Mouse (Mus musculus) A20 (cell line): Measurements from ENCODE around the gene Sgms1.
"Not testable (repeated sequence)": the region's sequence is repeated elsewhere in the genome, so short reads cannot be mapped to it uniquely, and the experiment has no call there.

Experiments
- DNase-seq: peaks from one replicate; pipeline ENCODE4 v3.0.0-alpha.2; 2011; ENCODE audit warnings: low read depth, low spot score

The Sgms1 gene

DNA sequence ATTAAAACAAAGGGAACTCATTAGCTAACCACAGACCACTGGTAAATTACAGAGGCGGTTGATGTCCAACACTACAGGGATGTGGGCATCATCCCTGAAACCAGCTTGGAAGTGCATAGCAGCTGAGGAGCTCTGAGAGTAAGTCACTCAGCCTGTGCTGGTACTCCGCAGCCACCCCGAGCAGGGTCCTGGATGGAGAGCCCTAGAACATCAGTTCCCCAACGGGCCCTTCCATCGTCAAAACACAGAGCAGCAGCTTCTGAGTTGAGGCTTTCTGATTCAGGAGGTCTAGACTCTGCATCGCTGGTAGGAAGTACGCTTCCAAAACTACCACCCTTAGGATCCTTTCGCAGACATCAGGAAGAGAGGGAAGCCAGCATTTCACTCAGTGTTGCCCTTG, 5.8 kb downstream of the Sgms1 start:
- DNase-seq = no peak

DNA sequence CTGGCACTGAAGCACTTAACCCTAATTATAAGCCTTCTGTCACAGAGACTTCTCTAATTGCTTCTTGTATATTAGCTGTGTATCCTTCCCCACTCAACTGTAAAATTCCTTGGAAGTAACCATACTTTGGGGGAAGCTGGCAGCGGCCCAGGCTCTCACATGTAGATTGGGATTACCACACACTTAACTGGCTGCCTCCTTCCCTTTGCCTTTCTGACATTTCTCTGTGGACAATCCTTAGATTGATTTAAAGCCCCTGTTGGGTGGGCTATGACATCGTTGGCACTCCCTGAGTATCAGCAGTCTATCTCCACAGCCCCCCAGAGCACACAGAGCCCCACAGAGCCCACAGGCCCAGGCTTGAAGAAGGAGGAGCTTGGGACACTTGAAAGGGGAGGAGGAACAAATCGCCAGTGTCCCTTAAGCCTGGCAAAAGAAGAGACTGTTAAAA, 8.0 kb downstream of the Sgms1 start:
- DNase-seq = no peak

DNA sequence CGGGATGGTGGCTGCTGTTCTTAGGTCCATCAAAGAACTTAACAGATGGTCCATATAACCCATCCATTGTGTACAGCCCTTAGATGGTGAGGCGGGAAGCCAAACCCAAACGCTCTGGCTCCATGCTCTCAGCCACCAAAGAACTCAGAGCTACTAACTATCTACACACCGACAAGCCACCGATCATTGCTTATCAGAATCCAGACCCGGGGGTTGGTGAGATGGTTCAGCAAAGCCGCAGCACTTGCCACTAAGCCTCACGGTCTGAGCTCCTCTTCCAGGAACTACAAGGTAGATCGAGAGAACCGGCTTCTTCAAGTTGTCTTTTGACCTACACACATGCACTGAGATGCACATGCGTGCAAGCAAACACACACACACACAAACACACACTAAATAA, 8.8 kb downstream of the Sgms1 start:
- DNase-seq = no peak

DNA sequence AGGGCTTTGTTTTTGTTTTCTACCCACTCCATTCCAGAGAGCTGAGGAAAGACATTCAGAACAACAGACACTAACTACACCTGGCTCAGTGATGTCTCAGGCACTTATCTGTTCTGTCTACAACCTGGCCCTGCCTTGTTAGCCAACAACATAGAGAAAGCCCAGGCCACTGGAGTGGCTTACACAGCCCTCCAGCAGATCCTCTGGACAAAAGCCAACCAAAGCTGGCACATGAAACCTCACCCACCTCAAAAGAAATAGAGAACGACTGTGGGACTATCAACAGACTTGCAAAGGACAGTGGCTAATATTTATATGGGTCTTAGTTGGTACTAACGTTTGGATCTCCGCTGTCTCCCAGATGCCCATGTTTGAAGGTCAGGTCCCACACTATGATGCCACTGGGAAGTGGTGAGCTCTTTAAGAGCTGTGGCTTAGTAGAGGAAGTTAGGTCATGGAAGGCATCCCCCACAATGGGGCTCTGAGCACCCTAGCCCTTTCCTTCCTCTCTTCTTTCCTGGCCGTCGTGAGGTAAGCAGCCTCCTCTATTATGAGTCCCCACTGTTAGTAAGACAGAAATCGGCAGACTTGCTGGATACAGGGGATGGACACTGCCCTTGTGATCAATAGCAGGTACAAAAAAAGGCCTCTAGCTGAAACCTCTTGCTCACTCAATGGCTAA, 10.1 kb downstream of the Sgms1 start:
- no peak for DNase-seq

DNA sequence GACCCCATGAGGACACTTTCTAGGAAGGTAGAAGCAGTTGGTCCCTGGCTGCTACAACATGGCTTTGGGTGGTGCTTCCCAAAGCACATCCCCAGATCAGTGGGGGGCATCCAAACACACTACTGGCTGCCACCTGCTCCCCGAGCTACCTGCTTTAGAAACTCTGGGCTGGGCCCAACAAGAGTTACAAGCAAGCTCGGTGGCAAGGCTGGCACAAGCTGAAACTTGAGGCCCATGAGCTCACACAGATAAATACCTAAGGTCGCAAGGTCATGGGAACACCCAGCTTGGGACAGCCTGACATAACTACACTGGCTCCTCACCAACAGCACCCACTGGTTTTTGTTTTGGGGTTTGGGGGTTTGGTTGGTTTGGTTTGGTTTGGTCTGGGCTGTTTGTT, 10.9 kb downstream of the Sgms1 start:
- no peak for DNase-seq

DNA sequence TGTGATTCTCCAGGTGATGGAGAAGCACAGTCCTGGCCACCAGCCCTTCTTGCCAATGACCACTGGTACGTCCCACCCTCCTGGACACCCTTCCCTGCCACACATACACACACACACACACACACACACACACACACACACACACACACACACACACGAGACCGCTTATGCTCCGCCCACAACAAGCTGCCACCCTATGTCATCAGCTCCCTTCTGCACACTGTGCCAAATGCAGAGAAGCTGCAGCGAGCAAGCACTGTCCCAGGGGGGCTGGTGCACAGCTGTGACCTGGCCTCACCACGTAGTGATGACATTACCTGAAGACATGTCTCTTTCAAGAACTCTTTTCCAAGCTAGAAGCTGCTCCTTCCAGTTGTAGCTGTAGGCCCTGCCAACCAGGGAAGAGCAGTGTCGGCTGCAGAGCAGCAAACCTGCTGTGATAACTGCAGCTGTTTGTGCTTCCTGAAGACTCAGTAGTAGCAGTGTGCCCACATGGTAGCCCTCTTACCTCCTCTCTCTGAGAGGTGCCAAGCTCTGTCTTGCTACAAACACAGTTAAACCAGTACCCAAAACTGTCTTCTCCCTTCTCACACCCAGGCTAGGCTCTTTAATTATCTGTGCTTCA, 11.7 kb downstream of the Sgms1 start:
- DNase-seq = no peak

DNA sequence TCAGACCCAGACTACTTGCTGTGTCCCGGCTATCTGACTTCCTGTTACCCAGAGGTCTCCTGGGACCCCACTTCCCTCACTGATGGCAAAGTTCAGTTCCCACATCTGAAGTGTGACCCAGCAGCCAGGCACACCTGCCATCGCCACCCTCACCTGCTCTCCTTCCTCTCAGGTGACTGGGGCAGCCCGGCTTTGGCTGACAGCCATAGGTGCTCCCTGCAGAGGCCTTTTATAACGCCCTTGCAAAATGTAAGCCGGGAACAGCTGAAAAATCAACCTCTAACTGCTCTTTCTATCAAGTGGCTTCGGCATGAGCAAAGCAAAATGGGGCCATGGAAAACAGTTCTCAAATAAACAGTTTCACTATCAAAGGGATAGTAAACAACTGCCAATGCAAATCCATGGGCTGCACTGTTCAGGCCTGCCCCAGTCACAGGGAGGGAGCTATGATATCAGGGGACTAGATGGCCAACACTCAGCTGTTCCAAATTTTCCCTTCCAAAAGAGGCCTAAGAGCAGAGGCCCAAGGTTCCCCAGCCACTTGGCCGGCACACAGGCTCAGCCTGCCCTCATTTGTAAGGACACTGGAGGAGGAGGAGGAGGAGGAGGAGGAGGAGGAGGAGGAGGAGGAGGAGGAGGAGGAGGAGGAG, 12.5 kb downstream of the Sgms1 start:
- DNase-seq = no peak

DNA sequence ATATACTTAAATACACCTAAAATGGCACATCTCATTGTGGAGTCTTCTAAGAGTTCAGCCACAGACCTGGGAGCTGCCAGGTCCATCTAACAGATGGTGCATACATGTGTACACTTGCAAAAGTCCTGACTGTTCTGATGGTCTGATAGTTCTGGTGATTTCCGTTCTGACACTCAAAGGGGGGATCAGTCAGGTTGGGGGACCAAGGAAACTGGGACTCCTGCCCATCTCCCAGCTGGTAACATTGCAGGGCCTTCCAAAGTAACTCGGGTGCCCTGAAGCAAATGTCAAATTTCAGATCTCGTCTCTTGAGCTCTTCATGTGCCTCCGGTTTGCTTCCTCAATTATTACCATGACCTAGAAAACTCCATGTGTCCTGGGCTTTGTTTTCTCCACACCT, 13.5 kb downstream of the Sgms1 start:
- DNase-seq = no peak

DNA sequence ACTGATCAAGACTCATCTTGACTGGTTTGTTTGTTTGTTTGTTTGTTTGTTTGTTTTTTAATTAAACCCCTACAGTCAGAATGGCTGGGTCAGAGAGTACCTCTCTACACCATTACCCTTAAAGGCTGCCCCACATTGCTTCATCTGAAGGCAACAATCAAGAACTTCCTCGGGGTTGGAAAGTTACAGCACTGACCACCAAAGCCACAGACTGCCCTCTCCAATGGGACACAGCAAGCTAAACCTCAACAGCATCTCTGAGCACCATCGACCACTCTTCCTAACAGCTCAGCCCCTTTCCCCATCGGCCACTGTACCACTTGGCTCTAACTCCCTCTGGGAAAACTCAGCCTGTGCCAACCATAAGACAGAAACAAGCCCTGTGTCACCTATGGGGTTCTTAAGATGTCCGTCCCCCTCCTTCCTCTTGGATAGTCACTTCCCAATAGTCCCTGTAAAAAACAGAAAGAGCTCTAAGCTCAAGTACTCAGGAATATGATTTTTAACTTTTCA, 14.0 kb downstream of the Sgms1 start:
- no peak for DNase-seq

DNA sequence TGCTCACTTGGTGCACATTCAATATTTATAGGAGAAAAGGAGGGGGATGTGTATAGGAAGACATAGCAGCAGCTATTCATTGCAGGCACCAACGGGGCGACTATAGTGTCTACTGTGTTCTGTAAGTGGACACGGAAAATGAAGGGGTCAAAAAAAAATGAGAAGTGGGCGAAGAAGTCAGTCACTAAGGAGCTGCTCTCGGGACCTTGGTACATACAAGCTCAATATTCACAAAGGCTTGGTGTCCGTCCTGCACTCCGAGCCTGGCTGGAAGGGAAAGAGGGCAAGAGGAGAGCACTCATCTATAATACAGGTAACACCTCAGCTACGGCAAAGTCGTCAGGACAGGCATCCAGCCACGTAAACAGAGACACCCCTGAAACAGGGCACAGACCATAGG, 14.8 kb downstream of the Sgms1 start:
- DNase-seq = no peak

DNA sequence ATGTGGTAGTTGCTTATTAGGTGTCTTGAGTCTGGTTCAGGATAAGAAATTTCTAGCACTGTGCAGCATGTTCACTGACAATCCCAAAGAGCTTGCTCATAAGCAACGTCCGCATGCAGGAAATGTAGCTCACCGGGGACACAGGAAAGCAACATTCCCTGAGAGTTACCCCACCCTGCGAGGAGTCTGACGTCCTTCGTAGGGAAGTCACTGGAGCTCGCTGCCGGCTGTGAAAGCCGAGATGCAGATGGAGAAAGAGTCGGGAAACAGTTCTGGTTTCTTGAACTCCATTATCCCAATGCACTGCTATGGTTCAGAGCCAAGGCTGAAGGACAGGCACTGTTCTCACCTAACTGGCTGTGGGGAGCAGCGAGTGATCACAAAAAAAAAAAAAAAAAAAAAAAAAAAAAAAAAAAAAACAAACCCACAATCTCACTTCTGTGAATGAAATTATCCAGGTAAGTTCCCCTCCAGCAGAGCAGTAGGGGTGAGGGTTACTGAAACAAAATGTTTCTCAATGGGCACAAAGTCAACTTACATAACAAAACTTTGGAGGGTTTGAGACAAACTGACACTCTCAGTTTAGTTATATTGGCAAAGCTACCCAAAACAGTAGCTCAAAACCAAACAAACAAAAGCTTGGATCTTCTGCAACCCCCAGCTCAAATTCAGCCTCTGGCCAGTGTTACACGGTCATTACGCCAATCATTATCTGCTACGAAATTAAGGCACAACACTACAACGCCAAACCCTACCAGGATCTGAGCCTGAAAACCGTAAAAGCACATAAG, 15.5 kb downstream of the Sgms1 start:
- no peak for DNase-seq

DNA sequence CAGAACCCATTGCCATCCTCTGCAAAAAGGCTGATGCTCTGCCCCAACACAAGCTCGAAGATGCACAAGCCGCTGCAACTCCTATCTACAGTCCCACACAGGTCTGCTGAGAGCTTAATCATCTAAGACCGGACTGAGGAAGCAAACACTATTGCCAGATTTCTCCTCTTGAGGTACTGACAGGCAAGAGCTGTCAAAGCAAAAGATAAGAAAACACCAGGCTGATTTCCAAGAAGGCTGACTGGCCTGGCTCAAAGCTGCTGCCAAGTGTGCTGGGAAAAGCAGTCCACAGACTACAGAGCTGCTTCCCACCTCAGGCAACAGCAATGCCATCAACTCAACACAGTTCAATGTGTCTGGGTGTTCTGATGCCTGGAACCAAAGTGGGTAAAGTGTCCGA, 17.1 kb downstream of the Sgms1 start:
- no peak for DNase-seq

DNA sequence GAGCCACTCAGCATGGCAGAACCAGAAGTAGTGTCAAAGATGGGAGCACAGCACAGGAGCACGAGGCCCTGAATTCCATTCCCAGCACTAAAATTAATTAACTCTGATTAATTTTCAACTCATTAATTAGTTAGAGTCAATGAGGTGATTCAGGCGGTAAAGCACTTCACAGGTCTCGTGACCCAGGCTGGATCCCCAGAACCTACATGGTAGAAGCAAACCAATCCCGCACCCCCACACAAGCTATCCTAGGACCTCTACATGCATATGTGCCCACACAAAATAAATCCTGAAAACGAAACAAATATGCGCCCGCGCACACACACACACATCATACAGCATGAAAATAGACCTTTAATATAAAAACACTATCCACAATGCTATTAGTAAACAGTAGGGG, 22.2 kb downstream of the Sgms1 start:
- DNase-seq = no peak

DNA sequence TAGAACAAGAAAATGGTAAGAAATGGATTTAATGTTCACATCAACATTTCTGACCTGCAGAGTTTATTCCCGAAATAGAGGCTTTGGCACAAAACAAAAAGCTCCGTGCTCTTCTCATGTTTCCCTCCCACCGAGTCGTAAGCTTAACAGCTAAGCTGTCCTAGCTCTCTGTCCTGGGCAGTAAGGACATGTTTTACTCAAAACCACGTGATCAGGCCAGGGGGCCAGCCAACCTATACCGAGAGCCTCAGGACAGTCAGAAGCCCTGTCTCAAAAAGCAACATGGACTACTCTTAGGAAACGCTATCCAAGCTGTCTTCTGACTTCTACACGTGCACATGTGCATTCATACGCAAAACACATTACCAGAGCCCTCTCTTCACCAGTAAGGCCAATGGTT, 23.1 kb downstream of the Sgms1 start:
- no peak for DNase-seq

DNA sequence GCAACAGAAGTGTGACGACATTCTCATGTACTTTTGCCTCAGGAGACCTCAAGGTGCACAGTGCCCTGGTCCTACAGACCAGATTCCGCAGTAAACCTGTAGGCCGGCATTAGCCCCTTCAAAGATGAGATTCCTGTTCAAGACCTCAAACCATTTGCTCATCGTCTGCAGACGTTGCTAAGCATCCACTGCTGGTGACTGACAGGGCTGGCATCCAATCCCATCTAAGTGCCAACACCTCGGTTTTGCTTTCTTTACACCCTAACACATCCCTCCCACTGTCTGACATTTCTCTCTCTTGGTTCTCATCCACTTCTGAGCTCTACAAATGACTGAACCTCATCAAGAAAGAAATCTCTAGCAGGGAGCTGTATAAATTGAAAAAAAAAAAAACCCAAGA, 24.4 kb downstream of the Sgms1 start:
- no peak for DNase-seq

DNA sequence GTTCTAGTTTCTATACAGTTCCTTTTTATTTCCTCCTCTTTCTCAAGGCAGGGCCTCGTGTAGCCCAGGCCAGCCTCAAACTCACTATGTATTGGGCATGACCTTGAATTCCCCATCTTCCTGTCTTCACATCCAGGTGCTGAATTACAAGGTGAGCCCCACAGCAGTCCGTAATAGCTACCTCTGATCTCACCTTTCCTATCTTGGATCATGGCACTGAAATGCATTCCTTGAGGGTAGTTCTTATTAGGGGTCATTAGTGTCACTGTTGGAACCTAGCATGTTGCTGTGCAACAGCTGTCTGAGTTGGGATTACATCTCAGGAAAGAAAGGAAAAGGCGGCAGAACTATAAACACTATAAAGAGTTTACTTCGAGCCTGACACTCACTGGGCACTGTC, 25.9 kb downstream of the Sgms1 start:
- DNase-seq = no peak

DNA sequence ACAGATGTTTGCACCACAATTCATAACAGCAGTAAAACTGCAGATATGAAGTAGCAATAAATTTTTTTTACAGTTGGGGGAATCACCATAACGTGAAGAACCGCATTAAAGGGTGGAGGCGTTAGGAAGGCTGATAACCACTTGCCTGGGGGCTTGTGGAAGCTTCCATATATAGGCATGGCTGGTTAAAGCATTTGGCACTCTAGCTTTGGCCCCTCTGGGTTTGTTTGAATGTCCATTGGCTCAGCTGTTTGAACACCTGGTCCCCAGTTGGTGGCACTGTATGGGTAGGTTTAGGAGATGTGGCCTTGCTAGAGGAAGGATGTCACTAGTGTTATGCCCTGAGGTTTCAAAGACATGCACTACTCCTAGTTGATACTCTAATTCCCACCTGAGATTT, 27.0 kb downstream of the Sgms1 start:
- no peak for DNase-seq

DNA sequence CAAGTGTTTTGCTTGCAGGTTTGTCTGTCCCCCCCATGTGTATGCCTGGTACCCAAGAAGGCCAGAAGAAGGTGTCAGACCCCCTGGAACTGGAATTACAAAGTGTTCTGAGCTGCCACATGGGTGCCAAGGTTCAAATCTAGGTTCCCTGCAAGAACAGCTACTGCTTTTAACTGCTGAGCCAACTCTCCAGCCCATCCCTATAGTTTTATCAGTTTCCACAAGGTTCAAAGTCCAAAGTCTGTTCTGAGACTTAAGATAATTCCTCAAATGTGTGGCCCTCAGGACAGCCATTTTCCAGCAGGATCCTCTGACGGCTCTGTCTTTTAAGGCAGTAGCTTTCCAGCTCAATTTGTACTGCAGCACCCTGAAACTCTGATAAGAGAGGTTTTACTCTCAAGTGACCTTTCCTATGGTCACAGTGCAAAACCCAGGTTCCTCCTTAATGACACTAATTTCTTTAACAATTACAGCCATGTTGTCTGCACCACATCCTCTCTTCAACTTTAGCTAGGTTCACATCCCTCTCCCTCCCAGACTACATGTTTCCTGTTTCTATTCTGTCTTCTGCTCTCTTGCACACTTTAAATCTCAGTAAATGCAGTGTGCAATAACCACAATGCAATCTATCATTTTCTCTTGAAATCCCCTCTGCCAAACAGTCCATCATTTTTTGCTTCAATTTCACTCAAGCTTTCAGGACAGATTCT, 28.4 kb downstream of the Sgms1 start:
- no peak for DNase-seq

DNA sequence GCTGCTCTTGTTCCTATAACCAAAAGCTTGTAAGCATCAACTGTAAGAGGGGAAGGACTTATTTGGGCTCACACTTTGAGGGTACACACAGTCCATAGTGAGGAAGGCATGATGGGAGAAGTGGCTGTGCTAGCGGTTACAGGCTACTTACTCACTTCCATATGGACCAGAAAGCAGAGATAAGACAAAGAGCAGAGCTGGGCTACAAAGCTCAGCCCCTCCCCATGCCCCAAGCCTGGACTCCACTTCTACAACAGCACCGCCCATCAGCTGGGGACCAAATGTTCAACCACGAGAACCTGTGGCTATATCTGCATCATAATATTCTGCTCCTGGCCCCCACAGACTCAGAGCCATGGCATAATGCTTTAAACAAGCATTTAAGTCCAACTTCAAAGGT, 29.0 kb downstream of the Sgms1 start:
- no peak for DNase-seq

DNA sequence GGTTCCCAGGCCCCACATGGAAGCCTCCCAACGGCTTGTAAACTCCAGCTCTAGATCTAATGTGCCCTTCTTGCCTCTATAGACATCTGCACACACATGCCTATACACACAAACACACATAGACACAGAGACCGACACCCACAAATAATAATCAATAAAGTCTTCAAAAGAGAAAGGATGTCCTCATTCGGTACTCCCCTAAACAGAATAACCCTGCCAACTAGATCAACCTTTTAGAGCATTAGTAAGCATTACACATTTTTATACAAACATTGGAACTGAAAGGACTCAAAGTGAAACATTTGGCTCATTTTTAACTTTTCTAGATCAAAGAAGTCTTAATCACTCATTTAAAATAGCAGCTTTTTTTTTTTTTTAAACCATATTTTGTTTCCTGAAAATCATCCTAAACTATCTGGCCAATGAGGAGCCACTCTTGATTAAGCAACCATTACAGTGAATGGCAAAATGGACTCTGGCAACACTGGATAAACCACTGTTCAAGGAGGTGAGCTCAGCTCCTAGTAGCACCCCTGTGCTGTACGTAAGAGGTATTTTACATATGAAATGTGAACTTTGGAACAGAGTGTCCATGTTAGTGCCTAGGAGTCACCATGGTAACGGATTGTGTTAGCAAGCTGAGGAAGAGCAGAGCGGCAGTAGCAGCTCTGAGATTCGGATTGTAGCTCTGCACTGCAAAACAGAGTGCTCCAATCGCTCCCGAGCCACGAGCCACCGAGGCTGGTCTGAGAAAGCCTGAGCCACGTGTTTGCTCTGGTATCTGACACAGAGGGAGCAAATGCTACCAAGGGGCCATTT, 30.6 kb downstream of the Sgms1 start:
- DNase-seq = no peak

DNA sequence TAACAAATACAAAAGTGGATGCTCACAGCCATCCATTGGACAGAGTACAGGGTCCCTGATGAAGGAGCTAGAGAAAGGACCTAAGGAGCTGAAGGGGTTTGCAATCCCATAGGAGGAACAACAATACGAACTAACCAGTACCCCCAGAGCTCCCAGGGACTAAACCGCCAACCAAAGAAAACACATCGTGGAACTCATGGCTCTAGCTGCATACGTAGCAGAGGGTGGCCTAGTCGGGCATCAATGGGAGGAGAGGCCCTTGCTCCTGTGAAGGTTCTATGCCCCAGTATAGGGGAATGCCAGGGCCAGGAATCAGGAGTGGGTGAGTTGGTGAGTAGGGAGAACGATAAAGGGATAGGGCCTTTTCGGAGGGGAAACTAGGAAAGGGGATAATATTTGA, 31.5 kb downstream of the Sgms1 start:
- DNase-seq = not testable (repeated sequence)
